Mouse (Mus musculus) retina, postnatal 1 day (tissue): Measurements from ENCODE around the gene Nono.
A peak's percentile ranks its signal among the peaks of the same experiment; 100 is the strongest.

Source experiments
- DNase-seq: peaks from one replicate; pipeline ENCODE4 v3.0.0-alpha.2; 2012

Gene Nono

DNA sequence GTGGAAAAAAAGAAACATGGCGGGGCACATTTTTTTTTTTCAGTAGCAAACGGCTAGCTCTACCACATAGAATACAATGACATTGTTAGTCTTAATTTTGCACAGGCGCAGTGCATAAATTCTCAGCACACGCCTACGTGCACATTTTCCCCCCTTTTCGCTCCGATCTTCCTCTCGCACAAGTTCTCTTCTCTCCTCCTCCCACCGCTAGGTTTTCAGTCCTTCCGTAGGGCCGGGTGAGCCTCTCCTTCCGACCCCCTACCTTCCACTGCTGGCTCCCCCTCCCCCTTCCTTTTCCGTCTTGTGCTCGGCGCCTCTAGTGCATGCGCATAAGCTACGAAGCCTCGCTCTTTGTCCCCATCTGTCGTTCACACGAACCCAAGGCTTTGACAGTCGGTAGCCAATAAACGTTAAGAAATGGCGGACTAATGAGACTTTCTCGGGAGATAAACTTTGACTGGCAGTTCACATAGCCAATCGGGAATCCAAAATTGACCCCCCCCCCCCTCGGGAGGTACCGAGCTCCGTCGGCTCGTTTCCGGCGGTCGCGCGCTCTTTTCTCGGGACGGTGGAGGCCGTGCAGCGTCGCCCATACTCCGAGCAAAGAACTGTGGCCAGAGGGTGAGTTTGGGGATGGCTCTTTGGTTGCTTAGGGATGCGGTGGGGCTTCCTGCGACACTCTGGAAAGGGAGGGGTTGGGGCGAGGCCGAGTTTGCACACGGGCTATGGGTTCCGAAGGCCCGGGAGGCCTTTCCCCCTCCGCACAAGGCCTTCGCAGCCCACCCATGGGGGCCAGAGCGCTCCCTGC is at the start of gene Nono:
Gene Nono, plus strand, starts transcription at position 177 of the 808 bp plus-strand sequence.
- DNase-seq, result peak; percentile 99

GRCm38 (mm10) chrX:101379744-101380143 is 49.4 kb upstream of the Nono start:
- no peak for DNase-seq

DNA sequence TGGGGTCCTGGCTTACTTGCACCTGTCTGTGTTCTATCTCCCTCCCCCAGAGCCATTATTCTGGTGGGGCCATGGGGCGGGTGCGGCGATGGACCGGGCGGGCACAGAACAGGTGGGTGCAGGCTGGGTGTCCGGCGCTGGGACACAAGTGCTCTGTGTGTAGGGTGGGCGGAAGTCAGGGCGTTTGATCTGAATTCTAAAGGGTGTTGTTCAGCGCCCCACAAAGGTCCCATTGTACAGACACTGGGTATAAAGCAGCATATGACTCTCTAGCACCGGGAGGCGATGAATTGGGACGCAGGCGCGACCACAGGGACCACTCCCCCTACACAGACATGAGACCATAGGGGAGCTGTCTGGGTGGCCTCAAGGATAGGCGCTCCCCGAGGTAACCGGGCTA is 45.7 kb upstream of the Nono start:
- no peak for DNase-seq

DNA sequence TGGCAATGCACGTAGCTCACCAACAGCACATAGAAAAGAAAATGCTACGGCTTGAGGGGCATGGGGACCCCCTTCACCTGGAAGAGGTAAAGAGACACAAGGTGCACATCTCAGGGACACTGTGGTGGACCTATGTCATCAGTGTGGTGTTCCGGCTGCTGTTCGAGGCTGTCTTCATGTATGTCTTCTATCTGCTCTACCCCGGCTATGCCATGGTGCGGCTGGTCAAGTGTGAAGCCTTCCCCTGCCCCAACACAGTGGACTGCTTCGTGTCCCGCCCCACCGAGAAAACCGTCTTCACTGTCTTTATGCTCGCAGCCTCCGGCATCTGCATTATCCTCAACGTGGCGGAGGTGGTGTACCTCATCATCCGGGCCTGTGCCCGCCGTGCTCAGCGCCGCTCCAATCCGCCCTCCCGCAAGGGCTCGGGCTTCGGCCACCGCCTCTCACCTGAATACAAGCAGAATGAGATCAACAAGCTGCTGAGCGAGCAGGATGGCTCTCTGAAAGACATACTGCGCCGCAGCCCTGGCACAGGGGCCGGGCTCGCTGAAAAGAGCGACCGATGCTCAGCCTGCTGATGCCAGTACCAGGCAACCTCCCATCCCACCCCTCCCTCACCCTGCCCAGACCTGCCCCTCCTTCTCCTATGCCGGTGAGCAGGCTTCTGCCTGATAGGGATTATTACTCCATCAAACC is 44.5 kb upstream of the Nono start:
- DNase-seq, result peak; percentile 21

- no peak for DNase-seq
These were observed 42.9 kb upstream of the Nono start for GRCm38 (mm10) chrX:101386222-101386621.

DNA sequence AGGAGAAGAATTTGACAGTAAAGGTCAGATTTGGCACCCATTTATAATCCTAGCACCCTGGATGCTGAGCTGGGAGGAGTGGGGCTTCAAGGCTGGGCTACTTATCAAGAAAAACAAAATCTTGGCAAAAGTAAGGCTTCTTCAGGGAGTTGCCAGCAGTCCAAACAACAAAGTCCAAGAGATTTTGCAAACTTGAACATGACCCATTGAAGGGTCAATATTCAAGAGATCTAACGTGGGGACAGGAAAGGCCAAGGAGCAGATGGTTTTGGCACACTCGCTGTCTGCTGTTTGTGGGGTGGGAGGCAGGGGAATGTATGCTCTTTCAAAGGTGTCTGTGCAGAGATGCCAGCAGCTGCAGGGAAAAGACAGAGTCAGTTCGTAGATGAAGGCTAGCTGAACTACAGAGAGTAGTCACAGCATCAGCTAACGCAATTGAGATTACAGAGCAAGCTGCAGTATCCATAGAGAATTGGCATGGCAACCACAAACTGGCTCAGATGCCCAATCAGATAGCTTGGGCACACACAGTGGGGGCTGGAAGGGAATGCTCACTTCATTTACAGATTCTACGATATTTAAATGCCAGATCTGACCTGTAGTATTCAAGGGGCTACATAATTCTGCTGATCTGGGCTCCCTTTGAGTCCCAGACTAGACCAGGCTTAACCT is 40.1 kb upstream of the Nono start:
- DNase-seq, result no peak

DNA sequence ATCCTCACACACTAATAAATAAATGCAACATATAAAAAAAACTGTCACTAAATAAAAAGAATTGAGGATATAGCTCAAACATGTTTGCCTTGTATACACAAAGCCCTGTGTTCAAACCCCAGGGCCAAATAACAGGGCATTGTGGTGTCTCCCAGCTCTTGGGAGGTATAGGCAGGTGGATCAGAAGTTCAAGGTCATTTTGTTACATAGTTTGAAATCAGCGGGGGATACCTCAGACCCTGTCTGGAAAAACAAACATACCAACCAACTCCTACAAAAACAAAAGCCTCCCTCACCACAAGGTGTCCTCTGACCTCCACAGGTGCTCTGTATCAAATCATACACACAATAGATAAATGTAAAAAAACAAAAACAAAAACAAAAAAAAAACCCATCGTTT is 34.8 kb upstream of the Nono start:
- no peak for DNase-seq

DNA sequence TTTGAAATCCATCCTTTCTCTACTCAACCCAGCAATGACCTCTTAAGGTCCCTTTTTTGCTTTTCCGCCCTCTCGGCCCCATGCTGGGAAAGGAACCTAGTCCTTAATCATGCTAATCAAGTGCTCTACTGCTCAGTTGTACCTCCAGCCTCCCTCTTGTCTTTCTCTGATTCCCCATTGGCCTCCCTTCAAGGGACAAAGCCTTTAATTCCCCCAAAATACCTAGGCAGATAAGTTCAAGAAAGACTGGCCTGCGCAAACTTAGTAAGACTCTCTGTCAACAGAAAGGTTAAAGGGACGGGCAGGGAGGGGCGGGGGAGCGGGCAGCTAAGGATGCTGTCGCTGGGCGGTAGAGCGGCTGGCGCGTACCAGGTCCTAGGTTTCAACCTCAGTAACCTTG is 32.7 kb upstream of the Nono start:
- no peak for DNase-seq

- peak; percentile 69 for DNase-seq
These were observed 10.0 kb upstream of the Nono start for GRCm38 (mm10) chrX:101418946-101419724.

DNA sequence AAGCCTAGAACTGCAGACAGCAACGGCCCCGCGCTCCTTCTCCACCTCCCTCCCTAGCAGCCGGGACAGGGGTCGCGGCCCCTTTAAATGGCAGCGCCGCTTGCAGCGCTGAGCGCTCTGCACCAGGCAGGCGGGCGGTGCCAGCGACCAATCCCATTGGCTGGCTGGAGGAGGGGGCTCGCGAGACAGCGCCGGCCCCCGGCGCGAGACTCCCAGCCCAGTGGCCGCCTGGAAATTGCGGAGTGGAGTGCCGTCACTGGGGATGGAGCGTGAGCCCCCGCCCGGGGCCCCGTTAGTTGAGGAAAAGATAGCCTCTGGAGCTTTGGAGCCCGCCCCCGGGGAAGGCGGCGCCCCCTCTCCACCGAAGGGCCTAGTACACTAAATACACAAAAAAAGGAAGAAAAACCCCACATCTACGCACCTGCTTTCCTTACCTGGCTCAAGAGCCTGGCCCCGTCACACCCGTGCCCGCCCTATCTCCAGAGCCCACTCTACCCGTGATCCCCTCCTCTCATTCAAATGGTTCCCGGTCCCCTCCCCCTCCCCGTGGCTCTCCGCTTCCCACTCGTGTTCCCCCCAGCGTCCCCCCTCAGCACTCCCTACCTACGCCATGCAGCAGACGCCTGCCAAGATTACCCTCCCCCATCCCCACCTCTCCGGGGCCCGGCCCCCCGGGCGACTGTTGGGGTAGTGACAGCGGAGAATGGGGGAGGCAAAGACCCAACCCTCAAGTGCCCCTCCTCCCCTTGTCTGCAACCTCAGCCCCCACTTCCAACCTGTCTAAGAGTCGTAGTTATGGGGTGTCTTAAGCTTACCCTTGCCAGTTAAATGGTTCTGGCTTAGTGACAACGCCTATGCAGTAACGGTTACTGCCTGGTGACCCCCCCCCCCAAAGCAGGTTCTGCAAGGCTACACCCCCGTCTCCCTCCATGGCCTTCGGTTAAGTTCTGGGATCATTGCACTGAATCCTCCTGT is 9.1 kb upstream of the Nono start:
- DNase-seq, result peak; percentile 93

DNA sequence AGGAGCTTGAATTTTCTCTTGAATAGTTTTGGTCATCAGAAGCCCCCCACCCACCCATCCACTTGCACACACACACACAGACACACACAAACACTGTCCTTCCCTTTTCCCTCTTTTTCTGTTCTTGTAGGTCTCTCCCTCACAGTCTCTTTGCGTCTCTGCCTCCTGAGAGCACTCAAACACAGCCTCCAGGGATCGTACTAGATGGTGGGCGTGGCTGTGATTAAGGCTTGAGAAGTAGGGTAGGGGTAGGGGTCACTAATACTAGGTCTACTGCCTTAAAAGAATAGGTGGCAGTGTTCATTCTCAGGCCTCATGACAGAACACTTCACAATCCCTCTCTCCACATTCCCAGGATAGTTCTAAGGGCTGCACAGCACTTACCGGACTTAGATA is 8.4 kb upstream of the Nono start, which contains the start of gene Zmym3:
Gene Zmym3, minus strand, starts transcription at position 150 of the 396 bp plus-strand sequence.
- peak; percentile 19 for DNase-seq

DNA sequence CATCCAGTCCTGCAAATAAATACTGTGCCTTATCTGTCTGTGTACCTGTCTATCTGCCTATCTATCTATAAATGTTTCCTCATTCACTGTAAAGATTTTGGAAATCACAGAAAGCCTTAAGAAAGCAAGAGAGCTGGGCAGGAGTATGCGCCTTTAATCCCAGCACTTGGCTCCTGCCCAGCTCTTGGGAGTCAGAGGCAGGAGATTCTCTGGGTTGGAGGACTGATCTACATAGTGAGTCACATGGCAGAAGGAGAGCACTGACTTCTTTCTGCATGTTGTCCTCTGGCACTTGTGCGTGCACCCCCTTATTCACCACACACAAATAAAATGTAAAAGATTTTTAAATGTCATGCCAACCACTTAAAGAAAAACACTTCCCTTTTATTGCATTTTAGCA is 5.7 kb upstream of the Nono start:
- DNase-seq, result no peak

GRCm38 (mm10) chrX:101427774-101428173 is 1.3 kb upstream of the Nono start:
- DNase-seq, result peak; percentile 24

DNA sequence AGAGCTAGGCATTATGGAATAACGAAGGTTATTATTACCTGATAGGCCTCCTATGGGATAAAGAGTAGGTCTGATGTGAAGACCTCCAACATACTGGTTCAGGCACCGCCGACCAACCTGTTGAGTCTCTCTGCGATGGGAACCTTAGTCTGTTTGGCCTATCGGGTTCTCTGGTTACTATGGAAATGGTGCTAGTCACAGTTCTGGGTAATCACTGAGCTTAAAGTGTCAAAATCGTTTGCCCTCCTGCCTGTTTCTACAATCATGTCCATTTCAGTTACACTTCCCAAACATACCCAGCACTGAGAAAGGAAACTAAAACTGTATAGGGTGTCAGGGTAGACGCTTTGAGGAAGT is 355 bp upstream of the Nono start:
- DNase-seq, result no peak

DNA sequence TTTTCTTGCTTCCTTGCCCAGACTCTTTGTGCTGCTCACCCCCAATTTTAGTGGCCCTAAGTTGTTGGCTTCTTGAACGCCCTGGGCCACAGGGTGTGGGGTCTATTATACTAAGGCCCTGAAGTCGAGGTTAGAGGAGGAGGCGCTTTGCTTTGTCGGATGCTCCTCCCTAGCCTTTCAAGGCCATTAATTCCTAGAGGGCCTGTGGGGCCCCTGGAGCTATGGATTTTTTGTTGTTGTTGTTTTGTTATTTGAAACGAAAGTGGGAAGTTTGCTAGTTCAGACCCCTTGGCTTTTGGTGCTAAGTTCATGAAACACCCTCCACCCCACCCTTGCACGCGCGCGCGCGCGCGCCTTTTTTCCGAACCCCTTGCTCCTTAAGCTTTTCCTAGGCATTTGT is 858 bp downstream of the Nono start:
- no peak for DNase-seq

GRCm38 (mm10) chrX:101448886-101449475 is 19.9 kb downstream of the Nono start, which contains the start of gene Itgb1bp2:
Gene Itgb1bp2 (plus strand): TSS chrX:101449088.
- DNase-seq, result no peak

DNA sequence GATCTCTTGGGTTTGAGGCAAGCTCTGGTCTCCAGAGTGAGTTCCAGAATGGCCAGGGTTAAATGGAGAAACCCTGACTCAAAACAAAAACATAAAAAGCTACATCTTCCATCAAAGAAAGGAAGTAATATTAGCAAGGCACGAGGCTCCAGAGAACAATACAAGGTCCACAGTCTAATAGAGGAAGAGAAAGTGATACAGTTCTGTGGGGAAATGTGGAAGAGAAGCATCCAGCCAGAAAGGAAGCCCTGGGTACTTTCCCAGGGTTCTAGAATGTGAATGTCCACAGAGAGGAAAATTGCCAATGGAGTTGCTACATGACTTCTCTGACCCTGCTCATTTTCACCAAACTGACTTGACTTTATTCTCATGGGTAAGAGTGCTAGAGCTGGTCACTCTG is 22.0 kb downstream of the Nono start:
- no peak for DNase-seq

GRCm38 (mm10) chrX:101451591-101451990 is 22.5 kb downstream of the Nono start:
- DNase-seq, result no peak

DNA sequence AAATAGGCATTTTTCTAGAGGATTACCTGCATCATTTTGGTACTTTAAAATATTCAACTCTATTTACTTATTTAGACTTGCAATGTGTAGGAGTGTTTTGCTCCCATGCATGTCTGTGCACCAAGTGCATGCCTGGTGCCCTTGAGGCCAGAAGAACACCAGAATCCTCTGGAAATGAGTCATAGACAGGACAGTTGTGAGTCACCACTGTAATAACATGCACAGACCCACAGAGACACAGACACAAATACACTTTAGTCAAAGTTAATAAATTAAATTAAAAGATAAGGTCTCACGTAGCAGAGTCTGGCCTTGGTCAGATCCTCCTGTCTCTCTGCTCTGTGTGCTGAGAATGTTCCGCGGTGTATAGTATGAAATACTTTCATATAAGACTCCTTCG is 43.1 kb downstream of the Nono start:
- DNase-seq, result no peak

DNA sequence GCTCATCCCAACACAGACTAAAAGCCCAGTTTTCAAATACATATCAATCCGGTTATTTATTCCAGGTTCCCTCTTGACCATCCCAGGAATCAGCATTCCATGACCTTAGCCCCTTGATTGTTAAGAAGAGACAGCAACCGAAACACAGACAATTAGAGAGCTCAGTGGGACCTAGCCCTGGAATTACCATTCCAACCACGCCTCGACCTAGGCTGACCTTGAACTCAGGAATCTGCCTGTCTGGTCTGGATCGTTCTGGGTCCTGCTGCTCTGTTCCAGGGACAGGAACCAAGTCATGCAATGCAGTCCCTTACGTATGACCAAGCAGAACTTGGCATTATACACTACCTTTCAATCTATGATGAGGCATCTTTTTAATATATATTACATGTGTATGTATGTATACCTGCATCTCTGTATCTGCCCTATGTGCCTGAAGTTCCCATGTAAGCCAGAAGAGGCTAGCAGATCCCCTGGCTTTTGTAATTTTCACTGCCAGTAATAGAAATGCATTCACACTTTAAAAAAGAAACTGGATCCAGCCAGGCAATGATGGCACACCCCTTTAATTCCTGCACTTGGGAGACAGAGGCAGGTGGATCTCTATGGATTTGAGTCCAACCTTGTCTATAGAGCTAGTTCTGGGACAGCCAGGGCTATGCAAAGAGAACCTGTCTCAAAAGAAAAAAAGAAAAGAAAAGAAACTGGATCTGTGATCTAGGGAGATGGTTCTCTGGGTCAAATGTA is 52.7 kb downstream of the Nono start:
- no peak for DNase-seq
